Mouse (Mus musculus) brain, embryonic 18.5 days (tissue): ENCODE results near the gene Gm17018.

Experiments used
- DNase-seq: peaks from one replicate; pipeline ENCODE4 v3.0.0-alpha.2; 2012; ENCODE audit warnings: low read depth, low spot score

The Gm17018 gene

GRCm38 (mm10) chr19:45549128-45549915 is 11.1 kb upstream of the Gm17018 start:
- no peak for DNase-seq

- no peak for DNase-seq
These were observed 10.5 kb upstream of the Gm17018 start for GRCm38 (mm10) chr19:45549948-45550347.

GRCm38 (mm10) chr19:45552187-45552586 is 8.2 kb upstream of the Gm17018 start:
- no peak for DNase-seq

GRCm38 (mm10) chr19:45554136-45554535 is 6.3 kb upstream of the Gm17018 start:
- no peak for DNase-seq

- DNase-seq = no peak
These were observed 5.7 kb downstream of the Gm17018 start for GRCm38 (mm10) chr19:45565925-45566715.

GRCm38 (mm10) chr19:45567367-45567766 is 7.0 kb downstream of the Gm17018 start:
- DNase-seq = no peak

- DNase-seq = no peak
These were observed 12.6 kb downstream of the Gm17018 start for GRCm38 (mm10) chr19:45573033-45573432.

- DNase-seq = peak; percentile 36
These were observed 13.4 kb downstream of the Gm17018 start for GRCm38 (mm10) chr19:45573861-45574267.

GRCm38 (mm10) chr19:45574339-45574898 is 14.0 kb downstream of the Gm17018 start:
- no peak for DNase-seq

GRCm38 (mm10) chr19:45574941-45575631 is 14.7 kb downstream of the Gm17018 start:
- DNase-seq = no peak

GRCm38 (mm10) chr19:45575632-45576001 is 15.2 kb downstream of the Gm17018 start:
- DNase-seq = no peak

- DNase-seq = no peak
These were observed 16.8 kb downstream of the Gm17018 start for GRCm38 (mm10) chr19:45577141-45577750.

GRCm38 (mm10) chr19:45578976-45579375 is 18.6 kb downstream of the Gm17018 start:
- no peak for DNase-seq

- no peak for DNase-seq
These were observed 19.0 kb downstream of the Gm17018 start for GRCm38 (mm10) chr19:45579416-45579815.

- DNase-seq = no peak
These were observed 19.8 kb downstream of the Gm17018 start for GRCm38 (mm10) chr19:45580235-45580634.

- DNase-seq = no peak
These were observed 20.8 kb downstream of the Gm17018 start for GRCm38 (mm10) chr19:45581257-45581656.

- no peak for DNase-seq
These were observed 21.7 kb downstream of the Gm17018 start for GRCm38 (mm10) chr19:45582161-45582560.

- no peak for DNase-seq
These were observed 22.7 kb downstream of the Gm17018 start for GRCm38 (mm10) chr19:45583136-45583535.

GRCm38 (mm10) chr19:45584856-45585620 is 24.6 kb downstream of the Gm17018 start:
- DNase-seq = no peak

- no peak for DNase-seq
These were observed 26.4 kb downstream of the Gm17018 start for GRCm38 (mm10) chr19:45586850-45587249.
